16 mouse cellular contexts compared by ENCODE assay signal in genomic region chr1:88849421-88849820, GRCm38 (mm10).
"Had no signal": no experiment of that assay in that cellular context is flagged by ENCODE, and none has a peak within 500 bp of the region (broad histone marks: within the 10 kb centered on the region; RNA-seq: fewer than 3 reads in every experiment).

No protein-coding gene starts in this region.

- H3K27me3 ChIP-seq: limb, embryonic 12.5 days; limb, embryonic 15.5 days; midbrain, embryonic 12.5 days; midbrain, embryonic 15.5 days had no signal

- H3K4me2 ChIP-seq: limb, embryonic 12.5 days; limb, embryonic 15.5 days; liver, embryonic 11.5 days; lung, embryonic 14.5 days; midbrain, embryonic 12.5 days; midbrain, embryonic 15.5 days had no signal

- H3K9ac ChIP-seq: limb, embryonic 12.5 days; limb, embryonic 15.5 days; liver, embryonic 14.5 days; liver, postnatal 0 days; lung, embryonic 14.5 days; midbrain, embryonic 12.5 days; midbrain, embryonic 15.5 days had no signal

- H3K27ac ChIP-seq: limb, embryonic 12.5 days; limb, embryonic 15.5 days; liver, embryonic 14.5 days; macrophage; midbrain, embryonic 12.5 days; midbrain, embryonic 15.5 days had no signal

- ATAC-seq: liver, postnatal 0 days; lung, postnatal 0 days; midbrain, embryonic 15.5 days had no signal

- H3K9me3 ChIP-seq: limb, embryonic 12.5 days; limb, embryonic 15.5 days; midbrain, embryonic 12.5 days; midbrain, embryonic 15.5 days had no signal

- DNase-seq: kidney, adult 2 months; kidney, postnatal 14 days; kidney, postnatal 4 days; left cerebral cortex, postnatal 4 days; liver, postnatal 0 days; lung, embryonic 14.5 days; thymus, adult 18-20 months; thymus, postnatal 36 days had no signal

- H3K36me3 ChIP-seq: limb, embryonic 12.5 days; limb, embryonic 15.5 days; midbrain, embryonic 12.5 days; midbrain, embryonic 15.5 days had no signal

- H3K4me3 ChIP-seq: limb, embryonic 12.5 days; limb, embryonic 15.5 days; midbrain, embryonic 12.5 days; midbrain, embryonic 15.5 days had no signal
